Mouse (Mus musculus) hematopoietic stem cell, adult 5-6 weeks (primary cell): ENCODE data around the gene CT030661.1. TPM values are rescaled to one million over a fixed set of nuclear protein-coding genes. Genes with fewer than 3 reads are reported as not detected.
"Not testable (repeated sequence)": the region's sequence is repeated elsewhere in the genome, so short reads cannot be mapped to it uniquely, and the experiment has no call there.

Source experiments
- ATAC-seq, 2 experiments: fragments of 125-278 bp in 1 of 2; replicated peaks in 1 of 2; 2 replicates each; pipeline ENCODE4 v1.8.0; 2016 to 2017; ENCODE audit warnings: inconsistent platforms in 2 of 2, mild to moderate bottlenecking in 2 of 2, moderate number of reproducible peaks in 2 of 2, low read depth in 1 of 2, moderate TSS enrichment in 1 of 2; ENCODE audit not compliant: low FRiP score in 2 of 2, poor library complexity in 2 of 2, severe bottlenecking in 2 of 2, insufficient read depth in 1 of 2, low TSS enrichment in 1 of 2
- total RNA-seq: library from RNA; stranded (forward); fragments of 172-1452, 232-1000 nt; gene quantifications from 2 replicates; pipeline ENCODE4 v1.2.3, GENCODE M21; 2017

The CT030661.1 gene
- total RNA-seq, result 25.8 and 28.5 TPM in 2 replicates

DNA sequence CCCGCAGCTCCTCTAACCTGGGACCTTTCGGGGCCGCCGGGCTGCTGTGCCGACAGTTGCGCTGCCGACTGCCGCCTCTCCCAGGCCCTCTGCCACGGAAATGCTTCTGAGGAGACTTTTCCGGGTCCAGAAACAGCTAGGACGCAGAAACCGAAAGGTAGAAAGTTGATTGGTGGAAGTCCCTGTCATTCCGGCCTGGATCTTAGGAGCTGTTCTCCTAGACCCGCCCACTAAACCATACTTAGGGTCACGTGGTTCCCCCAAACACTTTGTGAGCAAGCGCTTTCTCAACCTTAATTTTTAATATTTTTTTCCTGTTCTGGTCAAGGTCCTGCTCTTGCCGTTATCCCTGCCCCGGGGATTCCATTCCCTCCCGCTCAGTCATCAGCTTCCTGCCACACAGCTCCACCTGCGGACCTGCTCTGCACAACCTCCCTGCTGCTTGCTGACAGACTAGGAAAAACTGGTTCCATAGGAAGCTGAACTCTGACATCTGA is at the start of gene CT030661.1:
Gene CT030661.1, minus strand, starts transcription at position 108 of the 497 bp plus-strand sequence.
- peak; percentile 99 to 100 for ATAC-seq

DNA sequence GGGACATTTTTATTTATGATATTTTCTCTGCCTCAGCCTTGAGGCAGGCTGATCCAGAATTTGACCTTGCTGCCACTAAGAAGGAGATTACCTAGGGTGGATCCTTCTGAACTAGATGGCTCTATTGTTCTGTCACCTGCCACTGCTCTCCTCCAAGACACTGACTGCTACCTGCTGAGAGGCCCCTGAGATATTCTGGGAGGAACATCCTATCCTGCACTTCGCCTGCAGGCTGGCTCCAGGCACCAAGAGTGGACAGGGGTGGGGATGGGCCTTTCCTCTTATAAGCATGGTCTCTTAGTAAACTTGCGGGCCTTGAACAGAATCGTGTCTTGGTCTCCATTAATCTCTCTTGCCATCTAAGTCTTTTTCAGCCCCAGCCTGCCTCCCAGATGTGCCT is 49.3 kb upstream of the CT030661.1 start:
- no peak for ATAC-seq

DNA sequence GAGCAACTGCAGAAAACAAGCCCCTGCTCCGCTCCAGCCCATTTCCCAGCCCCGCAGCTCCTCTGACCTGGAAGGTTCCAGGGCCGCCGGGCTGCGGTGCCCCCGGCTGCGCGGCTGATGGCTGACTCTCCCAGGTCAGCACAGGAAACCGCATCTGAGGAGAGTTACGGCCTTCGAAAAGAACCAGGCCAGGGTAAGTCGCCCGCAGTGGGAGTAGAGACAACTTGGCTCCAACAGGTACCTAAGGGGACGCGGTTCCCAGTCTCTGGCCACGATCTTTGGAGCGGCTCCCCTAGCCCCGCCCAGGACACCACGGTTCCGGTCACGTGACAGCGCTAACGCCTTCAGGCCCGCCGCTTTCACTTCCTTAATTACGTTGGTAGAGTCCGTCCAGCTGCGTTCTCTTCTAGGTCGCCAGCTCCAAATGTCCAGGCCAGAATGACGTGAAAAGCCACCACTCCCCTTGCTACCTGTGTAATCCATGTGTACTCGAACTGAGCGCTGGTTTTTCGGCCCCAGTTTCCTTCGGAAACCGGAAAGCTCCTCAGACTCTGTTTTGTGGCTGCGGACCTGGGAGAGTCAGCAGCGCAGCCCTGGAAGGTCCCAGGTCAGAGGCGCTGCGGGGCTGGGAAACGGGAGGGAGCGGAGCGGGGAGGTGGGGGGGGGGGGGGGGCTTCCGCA is 46.6 kb upstream of the CT030661.1 start, which contains the start of the genes Zfp944 and Zfp758:
Gene Zfp944, minus strand, starts transcription at position 300 of the 681 bp plus-strand sequence.
Gene Zfp758, plus strand, starts transcription at position 353 of the 681 bp plus-strand sequence.
- ATAC-seq, result peak; percentile 99

DNA sequence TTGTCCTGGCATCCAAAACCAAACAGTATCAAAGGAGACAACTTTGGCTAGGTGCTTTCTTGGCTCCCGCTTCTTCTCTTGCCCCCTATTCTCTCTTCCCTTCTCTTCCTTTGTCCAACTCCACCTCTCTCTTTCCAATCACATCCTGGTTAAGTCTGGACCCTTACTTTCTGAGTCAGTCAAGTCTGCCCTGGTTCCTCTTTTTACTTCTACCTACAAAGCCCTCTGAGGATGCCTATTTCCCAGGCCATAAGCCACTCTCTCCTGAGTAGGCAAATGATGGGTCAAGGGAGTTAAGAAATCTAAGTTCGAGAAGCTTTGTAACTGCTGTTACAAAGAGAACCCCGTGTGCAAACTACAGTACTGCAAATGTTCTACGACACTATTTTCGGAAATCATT is 45.9 kb upstream of the CT030661.1 start:
- ATAC-seq, result peak; percentile 43 to 54; a peak in 3 of 4 replicates

DNA sequence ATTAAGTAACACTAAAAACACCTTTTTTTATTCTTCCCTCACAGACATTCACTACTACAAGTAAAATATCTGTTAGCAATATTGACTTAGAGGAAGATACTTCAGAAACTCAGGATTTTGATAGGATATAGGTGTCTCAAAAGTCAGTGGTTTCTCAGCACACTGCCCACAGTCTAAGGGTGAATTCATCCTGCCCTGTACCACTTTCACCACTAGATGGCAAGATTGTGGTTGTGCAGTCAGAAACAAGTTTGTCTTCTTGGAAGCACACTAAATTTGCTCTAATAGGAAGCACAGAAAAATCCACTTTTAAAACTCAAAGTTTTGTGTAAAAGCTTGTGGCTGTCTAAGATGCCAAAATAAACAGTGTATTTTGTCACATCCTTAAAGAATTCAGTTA is 38.2 kb upstream of the CT030661.1 start:
- ATAC-seq, result peak; percentile 94 to 96; a peak in 3 of 4 replicates

DNA sequence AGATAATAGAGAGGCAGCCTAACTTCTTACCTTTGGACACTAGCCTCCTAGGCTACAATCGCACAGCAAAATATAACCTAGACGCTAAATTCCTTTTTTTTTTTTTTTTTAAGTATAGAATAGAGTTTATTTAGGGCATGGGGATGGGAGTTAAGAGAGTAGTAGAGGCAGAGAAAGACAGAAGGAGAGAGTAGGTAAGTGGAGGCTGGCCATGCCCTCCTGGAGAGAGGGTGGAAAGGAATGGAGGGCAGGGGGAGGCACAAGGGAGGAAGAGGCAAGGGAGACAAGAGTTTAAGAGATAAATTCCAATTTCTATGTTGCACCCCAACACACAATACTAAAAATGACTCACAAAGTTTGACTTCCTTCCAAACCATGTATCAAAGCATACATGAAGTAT is 610 bp upstream of the CT030661.1 start:
- not testable (repeated sequence) for ATAC-seq

DNA sequence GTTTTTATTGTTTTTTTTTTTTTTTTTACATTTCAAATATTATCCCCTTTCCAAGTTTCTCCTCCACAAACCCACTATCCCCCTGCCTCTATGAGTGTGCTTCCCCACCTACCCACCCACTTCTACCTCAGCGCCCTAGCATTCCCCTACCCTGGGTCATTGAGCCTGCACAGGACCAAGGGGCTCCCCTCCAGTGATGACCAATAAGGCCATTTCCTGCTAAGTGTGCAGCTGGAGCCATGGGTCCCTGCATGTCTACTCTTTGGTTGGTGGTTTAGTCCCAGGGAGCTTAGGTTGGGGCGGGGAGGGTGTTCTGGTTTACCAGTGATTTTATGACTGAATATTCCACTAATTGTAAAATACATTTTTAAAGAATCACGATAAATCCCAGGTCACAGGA is 418 bp downstream of the CT030661.1 start:
- not testable (repeated sequence) for ATAC-seq

Other genes with a start within 250 kb of the CT030661.1 start
- 4.1 and 5.1 TPM in 2 replicates for gene Zfp947, start 148.6 kb downstream of the CT030661.1 start, total RNA-seq
- 10.1 and 12.5 TPM in 2 replicates for gene Zfp994, start 89.2 kb downstream of the CT030661.1 start, total RNA-seq
- 13.9 and 15.2 TPM in 2 replicates for gene Zfp944, start 46.6 kb upstream of the CT030661.1 start, total RNA-seq
- gene Zfp758, start 46.6 kb upstream of the CT030661.1 start, total RNA-seq, result 22.4 and 29.1 TPM in 2 replicates
- 10.2 and 11.7 TPM in 2 replicates for gene Zfp946, start 109.4 kb upstream of the CT030661.1 start, total RNA-seq